Comparison of ENCODE assay signal across 28 mouse cellular contexts in genomic region chr14:59492376-59492775, GRCm38 (mm10).
"Had no signal": no experiment of that assay in that cellular context is flagged by ENCODE, and none has a peak within 500 bp of the region (broad histone marks: within the 10 kb centered on the region; RNA-seq: fewer than 3 reads in every experiment).

No protein-coding gene starts in this region.

- DNase-seq: gastrocnemius, adult 2 months; gastrocnemius, postnatal 10 days; gastrocnemius, postnatal 25 days; heart, adult 2 months; heart, postnatal 10 days; heart, postnatal 36 days; kidney, adult 18-20 months; kidney, adult 8-10 months; kidney, postnatal 14 days; kidney, postnatal 36 days; layer of hippocampus, adult 9-11 months; layer of hippocampus, postnatal 36 days; left cerebral cortex, postnatal 4 days had no signal

- H3K4me3 ChIP-seq: gastrocnemius, adult 2 months; heart, adult 2 months; heart, embryonic 10.5 days; heart, embryonic 12.5 days; hindbrain, embryonic 10.5 days; hindbrain, embryonic 12.5 days; intestine, embryonic 15.5 days; kidney, embryonic 15.5 days; limb, embryonic 13.5 days; limb, embryonic 15.5 days; liver, embryonic 12.5 days had no signal

- H3K4me1 ChIP-seq: heart, embryonic 10.5 days; heart, embryonic 12.5 days; hindbrain, embryonic 10.5 days; hindbrain, embryonic 12.5 days; intestine, embryonic 15.5 days; kidney, embryonic 15.5 days; limb, embryonic 13.5 days; limb, embryonic 15.5 days; liver, embryonic 12.5 days had no signal

- H3K27me3 ChIP-seq: heart, embryonic 12.5 days; hindbrain, embryonic 12.5 days; intestine, embryonic 15.5 days; kidney, embryonic 15.5 days; limb, embryonic 13.5 days; limb, embryonic 15.5 days; liver, embryonic 12.5 days had no signal

- H3K36me3 ChIP-seq: heart, embryonic 10.5 days; heart, embryonic 12.5 days; hindbrain, embryonic 10.5 days; hindbrain, embryonic 12.5 days; intestine, embryonic 15.5 days; kidney, embryonic 15.5 days; limb, embryonic 13.5 days; limb, embryonic 15.5 days; liver, embryonic 12.5 days had no signal

- H3K9ac ChIP-seq: heart, embryonic 12.5 days; hindbrain, embryonic 12.5 days; hindbrain, embryonic 14.5 days; intestine, embryonic 15.5 days; kidney, embryonic 15.5 days; limb, embryonic 13.5 days; limb, embryonic 15.5 days; liver, embryonic 12.5 days; liver, embryonic 14.5 days had no signal

- H3K9me3 ChIP-seq: heart, embryonic 10.5 days; heart, embryonic 12.5 days; hindbrain, embryonic 10.5 days; hindbrain, embryonic 12.5 days; intestine, embryonic 15.5 days; kidney, embryonic 15.5 days; limb, embryonic 13.5 days; limb, embryonic 15.5 days; liver, embryonic 12.5 days had no signal

- ATAC-seq: hindbrain, embryonic 16.5 days; inflammation-experienced regulatory T-cells, adult 6 months; intestine, embryonic 15.5 days; intestine, postnatal 0 days; liver, embryonic 12.5 days had no signal

- H3K4me2 ChIP-seq: heart, embryonic 12.5 days; hindbrain, embryonic 12.5 days; hindbrain, embryonic 14.5 days; intestine, embryonic 15.5 days; kidney, embryonic 15.5 days; limb, embryonic 13.5 days; limb, embryonic 15.5 days; liver, embryonic 12.5 days had no signal

- H3K27ac ChIP-seq: gastrocnemius, adult 2 months; heart, adult 2 months; heart, embryonic 10.5 days; hindbrain, embryonic 10.5 days; hindbrain, embryonic 12.5 days; hindbrain, embryonic 14.5 days; intestine, embryonic 15.5 days; kidney, embryonic 15.5 days; kidney, postnatal 0 days; limb, embryonic 13.5 days; limb, embryonic 15.5 days; liver, embryonic 12.5 days; liver, embryonic 14.5 days had no signal
